Mouse (Mus musculus) erythroid progenitor cell, adult 5-6 weeks (primary cell): Measurements from ENCODE around the gene Slc12a7. TPM values are rescaled to one million over a fixed set of nuclear protein-coding genes. Genes with fewer than 3 reads are reported as not detected.

ENCODE experiments used
- total RNA-seq, 2 experiments: library from RNA; stranded (forward) in 1 of 2; stranded (reverse) in 1 of 2; fragments of 150-400 nt in 1 of 2; fragments of 186-747, 209-891 nt in 1 of 2; gene quantifications; 2 replicates each; pipeline versions ENCODE4 v1.2.3 to v1.2.4; 2015 to 2017; ENCODE audit warnings: low replicate concordance in 2 of 2

Gene Slc12a7
- total RNA-seq, 2 experiments from 2014 or later, result 1.1 to 1.7 TPM

Other genes starting within 250 kb of the Slc12a7 start
- not detected in 2 replicates for gene Slc6a3, start 196.3 kb upstream of the Slc12a7 start, total RNA-seq (2015; ENCODE audit: low replicate concordance)
- 1.0 TPM in 1 of 2 replicates, not detected in the other for gene Slc6a3, start 196.3 kb upstream of the Slc12a7 start, total RNA-seq (2017; ENCODE audit: low replicate concordance)
- gene Clptm1l, start 129.1 kb upstream of the Slc12a7 start, total RNA-seq (2015; ENCODE audit: low replicate concordance), result 86.8 and 99.1 TPM in 2 replicates
- 30.0 and 51.1 TPM in 2 replicates for gene Clptm1l, start 129.1 kb upstream of the Slc12a7 start, total RNA-seq (2017; ENCODE audit: low replicate concordance)
- gene Tert, start 106.2 kb upstream of the Slc12a7 start, total RNA-seq (2015; ENCODE audit: low replicate concordance), result 2.1 TPM in 1 of 2 replicates, not detected in the other
- 0.77 TPM in 1 of 2 replicates, not detected in the other for gene Tert, start 106.2 kb upstream of the Slc12a7 start, total RNA-seq (2017; ENCODE audit: low replicate concordance)
- not detected in 2 replicates for gene Slc6a18, start 55.1 kb upstream of the Slc12a7 start, total RNA-seq (2015; ENCODE audit: low replicate concordance)
- not detected in 2 replicates for gene Slc6a18, start 55.1 kb upstream of the Slc12a7 start, total RNA-seq (2017; ENCODE audit: low replicate concordance)
- gene Slc6a19, start 28.2 kb upstream of the Slc12a7 start, total RNA-seq (2015; ENCODE audit: low replicate concordance), result not detected in 2 replicates
- not detected in 2 replicates for gene Slc6a19, start 28.2 kb upstream of the Slc12a7 start, total RNA-seq (2017; ENCODE audit: low replicate concordance)
- gene Nkd2, start 114.5 kb downstream of the Slc12a7 start, total RNA-seq (2015; ENCODE audit: low replicate concordance), result not detected in 2 replicates
- not detected in 2 replicates for gene Nkd2, start 114.5 kb downstream of the Slc12a7 start, total RNA-seq (2017; ENCODE audit: low replicate concordance)
- gene Trip13, start 204.7 kb downstream of the Slc12a7 start, total RNA-seq (2015; ENCODE audit: low replicate concordance), result 15.1 and 22.0 TPM in 2 replicates
- gene Trip13, start 204.7 kb downstream of the Slc12a7 start, total RNA-seq (2017; ENCODE audit: low replicate concordance), result 26.8 and 31.5 TPM in 2 replicates
- gene Brd9, start 204.7 kb downstream of the Slc12a7 start, total RNA-seq (2015; ENCODE audit: low replicate concordance), result 45.4 and 51.1 TPM in 2 replicates
- gene Brd9, start 204.7 kb downstream of the Slc12a7 start, total RNA-seq (2017; ENCODE audit: low replicate concordance), result 74.1 and 124 TPM in 2 replicates
- not detected in 2 replicates for gene Zdhhc11, start 230.8 kb downstream of the Slc12a7 start, total RNA-seq (2015; ENCODE audit: low replicate concordance)
- not detected in 2 replicates for gene Zdhhc11, start 230.8 kb downstream of the Slc12a7 start, total RNA-seq (2017; ENCODE audit: low replicate concordance)